Mouse (Mus musculus) forebrain, embryonic 15.5 days (tissue): ENCODE results near the gene Btla. TPM values are rescaled to one million over a fixed set of nuclear protein-coding genes. Genes with fewer than 3 reads are reported as not detected.

ENCODE experiments used
- ATAC-seq: fragments of 200-750 bp; cut with Nextera tagmentation; replicated peaks from 2 replicates; pipeline ENCODE4 v1.8.0; 2017; ENCODE audit warnings: mild to moderate bottlenecking, moderate TSS enrichment, moderate library complexity
- H3K27ac ChIP-seq: fragments of 300-500 bp; sonication (generic); replicated peaks from 2 replicates; pipeline ENCODE4 v1.5.1; 2015; ENCODE audit warnings: mild to moderate bottlenecking, inconsistent platforms
- H3K27me3 ChIP-seq: fragments of 300-500 bp; sonication (generic); 2 replicates; pipeline ENCODE4 v1.6.1; 2015; ENCODE audit warnings: inconsistent platforms
- H3K36me3 ChIP-seq: fragments of 300-500 bp; sonication (generic); 2 replicates; pipeline ENCODE4 v1.6.1; 2015; ENCODE audit warnings: mild to moderate bottlenecking, inconsistent platforms
- H3K4me1 ChIP-seq: fragments of 300-500 bp; sonication (generic); 2 replicates; pipeline ENCODE4 v1.6.1; 2015; ENCODE audit warnings: inconsistent platforms
- H3K4me2 ChIP-seq: fragments of 300-500 bp; sonication (generic); replicated peaks from 2 replicates; pipeline ENCODE4 v1.6.1; 2015; ENCODE audit warnings: mild to moderate bottlenecking, inconsistent platforms
- H3K4me3 ChIP-seq: fragments of 300-500 bp; sonication (generic); 2 replicates; pipeline ENCODE4 v1.5.1; 2015; ENCODE audit warnings: mild to moderate bottlenecking, inconsistent platforms
- H3K9ac ChIP-seq: fragments of 300-500 bp; sonication (generic); replicated peaks from 2 replicates; pipeline ENCODE4 v1.6.1; 2015; ENCODE audit warnings: mild to moderate bottlenecking, inconsistent platforms
- H3K9me3 ChIP-seq: fragments of 300-500 bp; sonication (generic); 2 replicates; pipeline ENCODE4 v1.6.1; 2016; ENCODE audit warnings: inconsistent platforms
- WGBS: fragments of 180-500 bp; shearing (Covaris S2); methylation state at CpG from one replicate; pipeline ENCODE4 v1.1.7; 2015; ENCODE audit warnings: mixed read lengths; 5-methylcytosine and 5-hydroxymethylcytosine counted together
- polyA plus RNA-seq: library from polyadenylated mRNA; unstranded; fragments of >200 nt; fragmentation: Nextera tagmentation; extraction: Ambion mirVana; gene quantifications from 2 replicates; pipeline ENCODE4 v1.2.1, GENCODE M21; 2015

Btla gene
- 0.23 TPM in 1 of 2 replicates, not detected in the other for polyA plus RNA-seq

DNA sequence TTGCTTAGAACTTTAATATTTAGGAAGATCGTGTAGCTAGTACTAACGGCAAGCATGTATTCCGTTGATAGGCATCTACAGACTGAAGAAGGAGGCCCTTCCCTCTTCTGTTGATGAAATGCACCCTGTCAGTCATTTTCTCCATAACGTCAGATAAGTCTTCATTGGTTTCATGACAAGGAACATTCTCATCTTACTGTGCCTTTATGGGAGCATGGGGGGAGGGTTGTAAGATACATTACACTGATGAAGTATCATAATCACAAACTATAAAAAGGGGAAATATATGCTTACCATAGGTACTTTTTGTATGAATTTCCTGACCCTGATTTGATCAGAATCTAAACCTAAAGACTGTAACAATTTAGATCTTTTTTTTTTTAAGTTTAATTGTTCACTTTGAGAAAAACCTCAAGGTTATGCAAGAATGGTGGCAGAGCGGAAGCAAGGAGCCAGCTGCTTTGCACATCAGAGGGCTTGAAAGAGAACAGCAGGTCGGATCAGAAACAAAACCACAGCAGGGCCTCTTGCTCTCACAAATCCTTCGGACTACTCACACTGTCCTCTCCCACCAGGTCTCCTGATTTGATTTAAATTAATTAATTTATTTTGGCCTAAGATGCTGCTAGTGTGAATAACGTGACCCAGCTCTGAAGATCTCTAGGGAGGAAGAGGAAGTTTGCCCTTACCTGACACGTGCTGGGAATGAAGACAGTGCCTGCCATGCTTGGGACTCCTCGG is at the start of gene Btla:
Gene Btla, plus strand, starts transcription at position 668 of the 741 bp plus-strand sequence.
- Histone ChIP-seq H3K9ac (no peak within 1 kb of the TSS), H3K4me1 (no peaks in the 10 kb centered on the region), H3K36me3 (no peaks in the 10 kb centered on the region), H3K4me2 (no peak within 1 kb of the TSS), H3K27me3 (no peaks in the 10 kb centered on the region), H3K9me3 (no peaks in the 10 kb centered on the region), H3K27ac (no peak within 1 kb of the TSS), H3K4me3 (no peak within 1 kb of the TSS)
- no peak for ATAC-seq
- 35% methylated on average over 10 of the region's 10 CpGs for WGBS

DNA sequence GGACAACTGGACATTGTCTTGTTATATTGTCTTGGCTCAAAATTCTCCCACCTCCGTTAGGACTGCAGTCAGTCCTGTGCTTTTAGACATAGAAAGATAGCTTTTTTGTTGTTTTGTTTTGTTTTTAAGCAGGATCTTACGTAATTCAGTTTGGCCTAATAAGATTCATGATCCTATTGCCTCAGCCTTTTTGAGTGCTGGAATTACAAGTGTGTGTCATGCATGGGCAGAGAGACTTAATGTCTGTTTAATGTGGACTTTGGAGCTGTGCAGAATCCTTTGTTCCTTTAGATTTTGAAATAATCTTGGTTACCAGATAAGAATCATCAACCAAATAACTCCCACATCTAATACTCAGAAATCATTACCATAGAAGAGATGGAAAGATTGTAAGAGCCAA is 45.6 kb upstream of the Btla start:
- no peak overlapping the region for H3K9ac ChIP-seq
- peaks cover 13% of the 10 kb centered on the region for H3K36me3 ChIP-seq
- ATAC-seq = no peak
- H3K4me3 ChIP-seq = no peak overlapping the region
- no peak overlapping the region for H3K4me2 ChIP-seq
- H3K27me3 ChIP-seq = no peaks in the 10 kb centered on the region
- 83% methylated on average over 2 of the region's 2 CpGs for WGBS
- H3K9me3 ChIP-seq = no peaks in the 10 kb centered on the region
- H3K4me1 ChIP-seq = no peaks in the 10 kb centered on the region
- H3K27ac ChIP-seq = no peak overlapping the region

DNA sequence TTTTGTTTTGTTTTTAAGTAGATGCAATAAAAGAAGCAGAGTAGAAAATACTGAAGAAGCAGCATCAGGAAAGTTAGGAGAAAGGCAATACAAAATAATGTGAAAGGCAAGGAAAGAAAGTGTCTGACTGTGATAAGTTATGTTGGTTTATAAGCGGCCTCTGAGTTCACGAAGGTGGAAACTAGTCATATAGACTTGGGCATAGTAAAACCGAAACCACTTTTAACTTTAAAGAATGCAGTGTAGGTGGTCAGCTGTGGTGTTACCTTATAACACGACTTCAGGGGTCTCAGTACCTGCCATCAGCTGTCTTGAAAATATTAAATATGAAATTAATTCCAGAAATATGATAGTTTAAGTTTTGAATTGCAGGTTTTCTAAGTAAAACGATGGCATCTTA is 42.3 kb upstream of the Btla start:
- Histone ChIP-seq H3K9me3 (no peaks in the 10 kb centered on the region), H3K36me3 (peaks cover 18% of the 10 kb centered on the region), H3K27ac (no peak overlapping the region), H3K4me2 (no peak overlapping the region), H3K9ac (no peak overlapping the region), H3K27me3 (no peaks in the 10 kb centered on the region), H3K4me3 (no peak overlapping the region), H3K4me1 (no peaks in the 10 kb centered on the region)
- ATAC-seq = no peak
- WGBS = 93% methylated on average over 5 of the region's 5 CpGs

GRCm38 (mm10) chr16:45192613-45193012 is 31.5 kb upstream of the Btla start:
- Histone ChIP-seq H3K4me2 (no peak overlapping the region), H3K4me1 (no peaks in the 10 kb centered on the region), H3K36me3 (peaks cover 13% of the 10 kb centered on the region), H3K4me3 (no peak overlapping the region), H3K9ac (no peak overlapping the region), H3K27me3 (no peaks in the 10 kb centered on the region), H3K27ac (no peak overlapping the region), H3K9me3 (no peaks in the 10 kb centered on the region)
- WGBS = 6% methylated on average over 1 of the region's 1 CpGs
- peak; percentile 63 for ATAC-seq

GRCm38 (mm10) chr16:45196816-45197215 is 27.3 kb upstream of the Btla start:
- peak; percentile 96 for ATAC-seq
- Histone ChIP-seq H3K4me3 (no peak overlapping the region), H3K9ac (no peak overlapping the region), H3K4me2 (no peak overlapping the region), H3K4me1 (no peaks in the 10 kb centered on the region), H3K27ac (no peak overlapping the region), H3K36me3 (no peaks in the 10 kb centered on the region), H3K27me3 (no peaks in the 10 kb centered on the region), H3K9me3 (no peaks in the 10 kb centered on the region)
- WGBS = 27% methylated on average over 6 of the region's 6 CpGs

DNA sequence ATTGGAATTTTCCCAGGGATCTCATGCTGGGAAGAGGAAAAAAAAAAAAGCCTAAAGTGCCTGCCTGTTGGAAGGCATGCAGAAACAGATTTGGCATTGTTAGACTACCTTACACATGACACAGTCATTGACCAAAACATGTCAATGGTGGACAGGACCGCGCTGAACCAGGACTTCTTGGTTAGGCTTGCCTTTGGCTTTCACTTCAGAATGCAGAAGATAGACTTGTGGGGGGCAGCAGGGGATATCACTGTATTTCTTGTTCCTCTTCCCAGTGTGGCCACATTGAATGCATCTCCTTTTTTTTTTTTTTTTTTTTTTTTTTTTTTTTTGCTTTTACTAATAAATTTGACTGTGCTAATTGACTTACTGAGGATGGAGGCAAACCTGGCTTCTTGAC is 22.7 kb upstream of the Btla start:
- Histone ChIP-seq H3K4me3 (no peak overlapping the region), H3K27ac (no peak overlapping the region), H3K9ac (no peak overlapping the region), H3K4me1 (no peaks in the 10 kb centered on the region), H3K4me2 (no peak overlapping the region), H3K27me3 (no peaks in the 10 kb centered on the region), H3K9me3 (no peaks in the 10 kb centered on the region), H3K36me3 (no peaks in the 10 kb centered on the region)
- no peak for ATAC-seq
- whole genome bisulfite sequencing = 92% methylated on average over 2 of the region's 2 CpGs

- H3K9ac ChIP-seq = no peak overlapping the region
- H3K27me3 ChIP-seq = no peaks in the 10 kb centered on the region
- H3K4me2 ChIP-seq = no peak overlapping the region
- no peak for ATAC-seq
- no peaks in the 10 kb centered on the region for H3K36me3 ChIP-seq
- 90% methylated on average over 4 of the region's 4 CpGs for WGBS
- H3K27ac ChIP-seq = no peak overlapping the region
- no peaks in the 10 kb centered on the region for H3K9me3 ChIP-seq
- H3K4me3 ChIP-seq = no peak overlapping the region
- no peaks in the 10 kb centered on the region for H3K4me1 ChIP-seq
These were observed 19.7 kb upstream of the Btla start for GRCm38 (mm10) chr16:45204438-45204837.

DNA sequence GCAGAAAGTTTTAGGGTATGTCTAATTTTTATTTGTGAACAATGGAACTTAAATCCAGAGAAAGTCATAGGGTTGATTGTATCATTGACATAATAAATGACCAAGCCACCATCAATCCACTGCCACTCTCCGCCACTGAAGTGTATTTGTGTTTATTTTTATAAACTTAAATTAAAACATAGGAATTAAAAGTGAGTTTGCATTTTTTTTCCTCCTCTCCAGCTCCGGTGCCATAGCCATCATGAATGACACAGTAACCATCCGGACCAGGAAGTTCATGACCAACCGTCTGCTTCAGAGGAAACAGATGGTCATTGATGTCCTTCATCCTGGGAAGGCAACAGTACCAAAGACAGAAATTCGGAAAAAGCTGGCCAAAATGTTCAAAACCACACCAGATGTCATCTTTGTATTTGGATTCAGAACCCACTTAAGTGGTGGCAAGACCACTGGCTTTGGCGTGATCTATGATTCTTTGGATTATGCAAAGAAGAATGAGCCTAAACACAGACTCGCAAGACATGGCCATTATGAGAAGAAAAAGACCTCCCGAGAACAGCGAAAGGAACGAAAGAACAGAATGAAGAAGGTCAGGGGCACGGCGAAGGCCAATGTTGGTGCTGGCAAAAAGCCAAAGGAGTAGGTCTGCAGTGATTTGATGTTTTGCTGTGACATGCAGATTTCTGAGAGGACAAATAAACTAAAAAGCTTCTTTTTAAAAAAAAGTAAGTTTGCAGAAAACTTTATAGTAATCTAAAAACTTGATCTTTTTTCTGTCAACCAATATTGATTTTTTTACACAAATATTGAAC is 19.1 kb upstream of the Btla start:
- Histone ChIP-seq H3K36me3 (no peaks in the 10 kb centered on the region), H3K9me3 (no peaks in the 10 kb centered on the region), H3K9ac (no peak overlapping the region), H3K4me3 (no peak overlapping the region), H3K27me3 (no peaks in the 10 kb centered on the region), H3K4me2 (no peak overlapping the region), H3K27ac (no peak overlapping the region), H3K4me1 (no peaks in the 10 kb centered on the region)
- WGBS = 76% methylated on average over 12 of the region's 12 CpGs
- no peak for ATAC-seq

DNA sequence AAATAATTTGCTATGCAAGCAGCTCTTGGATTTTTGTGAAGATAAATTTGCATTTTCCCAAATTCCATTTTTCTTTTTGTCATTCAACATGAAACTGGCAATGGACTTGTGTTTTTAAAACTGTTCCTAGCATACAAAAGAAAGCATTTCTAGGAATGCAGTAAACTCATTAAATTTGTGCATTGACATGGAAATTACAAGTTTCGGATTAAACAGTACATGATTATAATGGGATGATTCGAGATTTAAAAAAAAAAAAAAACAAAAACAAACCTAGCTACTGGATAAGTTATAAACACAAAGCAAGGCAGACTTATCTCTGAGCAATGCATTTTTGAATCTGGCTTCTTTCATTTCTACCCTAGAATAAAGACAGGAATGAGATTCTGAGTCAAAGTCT is 2.1 kb upstream of the Btla start:
- 16% methylated on average over 2 of the region's 2 CpGs for WGBS
- Histone ChIP-seq H3K4me3 (no peak overlapping the region), H3K36me3 (no peaks in the 10 kb centered on the region), H3K9ac (no peak overlapping the region), H3K27ac (no peak overlapping the region), H3K9me3 (no peaks in the 10 kb centered on the region), H3K4me1 (no peaks in the 10 kb centered on the region), H3K27me3 (no peaks in the 10 kb centered on the region), H3K4me2 (no peak overlapping the region)
- no peak for ATAC-seq

DNA sequence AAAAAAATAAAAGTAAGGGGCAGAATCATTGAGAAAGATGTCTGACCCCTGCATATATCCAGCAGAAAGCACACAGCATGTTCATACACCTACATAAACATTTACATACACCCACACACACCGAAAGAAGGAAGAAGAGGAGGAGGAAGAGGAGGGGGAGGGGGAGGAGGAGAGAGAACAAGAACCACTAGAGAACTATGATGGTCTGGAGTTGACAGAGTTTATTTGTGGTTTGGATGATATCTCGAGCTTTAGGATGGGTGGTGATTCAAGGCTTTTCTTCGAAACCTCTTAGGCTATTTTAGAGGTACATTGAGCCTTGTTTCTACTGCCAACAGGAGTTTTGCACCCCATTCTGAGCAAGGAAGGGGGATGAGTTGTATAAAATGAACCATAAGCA is 1.3 kb upstream of the Btla start:
- WGBS = 89% methylated on average over 3 of the region's 3 CpGs
- Histone ChIP-seq H3K4me1 (no peaks in the 10 kb centered on the region), H3K27me3 (no peaks in the 10 kb centered on the region), H3K36me3 (no peaks in the 10 kb centered on the region), H3K9ac (no peak overlapping the region), H3K9me3 (no peaks in the 10 kb centered on the region), H3K4me2 (no peak overlapping the region), H3K4me3 (no peak overlapping the region), H3K27ac (no peak overlapping the region)
- ATAC-seq = no peak

- H3K36me3 ChIP-seq = no peaks in the 10 kb centered on the region
- no peak for ATAC-seq
These were observed 405 bp downstream of the Btla start for GRCm38 (mm10) chr16:45224431-45225008.

DNA sequence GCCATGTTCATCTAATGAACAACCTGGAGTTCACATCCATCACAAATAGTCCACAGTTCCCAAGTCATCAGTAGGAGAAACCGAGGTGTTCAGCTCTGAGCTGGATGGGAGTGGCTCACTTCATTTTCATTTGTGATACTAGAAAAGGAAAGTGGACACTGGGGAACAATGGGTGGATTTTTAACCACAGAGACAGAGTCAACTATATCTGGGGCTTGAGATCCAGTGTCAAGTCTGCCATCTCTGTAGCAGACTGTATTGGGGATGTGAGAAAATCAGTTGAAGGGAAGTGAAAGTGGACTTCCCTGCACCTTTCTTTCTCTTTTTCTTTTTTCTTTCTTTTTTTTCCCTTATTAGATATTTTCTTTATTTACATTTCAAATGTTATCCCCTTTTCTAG is 2.9 kb downstream of the Btla start:
- Histone ChIP-seq H3K9ac (no peak overlapping the region), H3K27ac (no peak overlapping the region), H3K36me3 (no peaks in the 10 kb centered on the region), H3K4me3 (no peak overlapping the region), H3K9me3 (no peaks in the 10 kb centered on the region), H3K27me3 (no peaks in the 10 kb centered on the region), H3K4me1 (no peaks in the 10 kb centered on the region), H3K4me2 (no peak overlapping the region)
- ATAC-seq = no peak
- 51% methylated on average over 1 of the region's 1 CpGs for WGBS

More at GRCm38 (mm10) chr16:45224431-45225008, 405 bp downstream of the Btla start:
- H3K27ac ChIP-seq = no peak overlapping the region
- 71% methylated on average over 4 of the region's 4 CpGs for WGBS
- no peaks in the 10 kb centered on the region for H3K27me3 ChIP-seq
- no peaks in the 10 kb centered on the region for H3K4me1 ChIP-seq
- no peak overlapping the region for H3K9ac ChIP-seq
- H3K4me2 ChIP-seq = no peak overlapping the region
- no peak overlapping the region for H3K4me3 ChIP-seq
- no peaks in the 10 kb centered on the region for H3K9me3 ChIP-seq
